Mouse (Mus musculus): Measurements from ENCODE around the gene Gm20379.

Gm20379 gene

DNA sequence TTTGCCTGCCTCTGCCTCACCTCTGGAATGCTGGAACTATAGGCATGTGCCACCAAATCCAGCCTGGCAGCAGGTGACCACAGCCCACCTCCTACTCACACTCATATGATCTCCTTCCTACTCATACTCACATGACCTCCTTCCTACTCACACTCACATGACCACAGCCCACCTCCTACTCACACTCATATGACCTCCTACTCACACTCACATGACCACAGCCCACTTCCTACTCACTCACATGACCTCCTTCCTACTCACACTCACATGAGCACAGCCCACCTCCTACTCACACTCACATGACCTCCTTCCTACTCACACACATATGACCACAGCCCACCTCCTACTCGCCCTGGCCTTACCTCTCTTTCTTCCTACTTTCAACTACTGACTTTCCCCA is 31.1 kb downstream of the Gm20379 start:
- no peak for DNase-seq (ENCODE audit: extremely low spot score, low spot score)

DNA sequence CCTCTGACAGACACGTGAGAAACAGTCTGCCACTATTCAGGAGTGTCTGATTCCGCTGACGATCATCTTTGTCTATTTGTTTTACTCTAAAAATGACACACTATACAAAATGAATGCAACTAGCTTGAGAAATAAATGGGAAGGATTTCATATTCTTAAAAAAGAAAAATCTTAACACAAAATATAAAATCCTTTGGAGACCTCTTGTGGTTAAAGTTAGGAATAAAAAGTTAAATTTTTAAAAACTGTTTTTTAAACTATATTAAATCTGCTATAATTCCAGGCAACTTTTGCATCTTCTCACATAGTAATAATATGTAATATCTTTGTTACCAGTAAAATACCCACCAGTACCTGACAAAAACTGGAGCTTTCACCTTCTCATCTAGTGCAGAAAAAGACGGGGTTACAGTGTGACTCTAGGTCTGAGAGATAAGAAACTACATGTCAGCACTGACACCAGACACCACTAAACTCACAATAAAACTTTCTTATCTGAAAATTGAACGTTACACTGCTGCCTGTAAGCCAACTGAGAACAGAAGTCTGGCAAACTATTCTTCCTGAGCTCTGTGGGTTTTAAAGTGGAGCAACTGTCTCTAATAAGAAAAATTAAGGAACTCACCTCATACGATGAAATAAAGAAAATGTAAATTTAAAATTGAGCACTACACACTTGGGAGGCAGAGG is 32.1 kb downstream of the Gm20379 start:
- DNase-seq (ENCODE audit: extremely low spot score, low spot score), result no peak

DNA sequence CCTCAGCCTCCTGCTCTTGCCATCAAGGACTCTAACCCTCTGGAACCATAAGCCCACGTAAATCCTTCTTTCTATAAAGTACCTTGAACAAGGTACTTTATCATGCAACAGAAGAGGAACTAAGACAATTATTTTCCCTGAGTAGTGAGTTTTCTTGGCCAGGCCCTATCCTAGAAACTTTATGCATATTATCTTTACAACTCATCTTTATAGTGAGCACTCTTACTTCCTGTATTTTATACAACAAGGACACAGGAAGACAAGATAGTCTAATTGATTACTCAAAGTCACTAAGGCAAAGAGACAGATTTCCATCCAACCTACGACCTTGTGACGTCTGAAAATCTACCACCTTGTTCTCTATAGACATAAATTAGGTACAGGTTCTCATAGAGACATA is 34.0 kb downstream of the Gm20379 start:
- no peak for DNase-seq (ENCODE audit: extremely low spot score, low spot score)

DNA sequence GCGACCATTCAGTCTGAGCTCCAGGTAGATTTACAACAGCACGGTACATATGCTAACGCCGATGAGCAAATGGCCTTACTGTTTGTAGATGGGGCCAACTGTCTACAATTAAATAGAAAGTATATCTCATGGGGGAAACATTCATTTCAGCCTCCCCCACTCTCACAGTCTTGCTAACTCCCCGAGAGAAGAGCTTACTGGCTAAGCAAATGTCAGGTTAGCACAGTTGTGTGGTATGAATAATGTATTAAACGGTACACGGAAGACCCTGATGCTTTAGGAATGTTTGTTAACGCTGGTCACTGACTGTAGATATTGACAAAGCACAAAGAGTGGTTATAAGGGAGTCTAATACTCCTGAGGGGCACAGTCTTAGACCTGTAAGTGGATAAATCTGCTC is 38.3 kb downstream of the Gm20379 start:
- no peak for DNase-seq (ENCODE audit: extremely low spot score, low spot score)

- DNase-seq (ENCODE audit: extremely low spot score, low spot score), result no peak
Measured at GRCm38 (mm10) chr13:92346338-92346737, 40.6 kb downstream of the Gm20379 start.

DNA sequence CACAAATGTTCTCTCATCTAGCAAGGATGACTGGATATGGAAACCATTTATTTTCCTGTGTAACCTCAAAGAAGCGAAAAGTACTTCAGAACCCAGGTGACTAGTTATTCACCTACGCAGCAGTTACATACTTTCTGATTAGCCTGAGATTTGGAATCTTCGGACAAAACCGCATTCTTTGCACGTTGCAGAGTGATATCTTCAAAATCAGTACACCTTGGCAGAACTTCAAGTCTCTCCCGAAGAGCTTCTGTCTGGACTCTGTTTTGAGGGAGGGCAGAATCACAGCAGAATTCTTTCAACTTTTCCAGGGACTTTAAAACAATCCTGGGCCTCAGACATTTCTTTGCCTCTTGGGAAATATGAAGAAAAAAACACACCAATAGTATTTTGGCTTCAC is 45.3 kb downstream of the Gm20379 start:
- no peak for DNase-seq (ENCODE audit: extremely low spot score, low spot score)

- no peak for DNase-seq (ENCODE audit: extremely low spot score, low spot score)
Measured at GRCm38 (mm10) chr13:92353956-92354355, 48.2 kb downstream of the Gm20379 start.

DNA sequence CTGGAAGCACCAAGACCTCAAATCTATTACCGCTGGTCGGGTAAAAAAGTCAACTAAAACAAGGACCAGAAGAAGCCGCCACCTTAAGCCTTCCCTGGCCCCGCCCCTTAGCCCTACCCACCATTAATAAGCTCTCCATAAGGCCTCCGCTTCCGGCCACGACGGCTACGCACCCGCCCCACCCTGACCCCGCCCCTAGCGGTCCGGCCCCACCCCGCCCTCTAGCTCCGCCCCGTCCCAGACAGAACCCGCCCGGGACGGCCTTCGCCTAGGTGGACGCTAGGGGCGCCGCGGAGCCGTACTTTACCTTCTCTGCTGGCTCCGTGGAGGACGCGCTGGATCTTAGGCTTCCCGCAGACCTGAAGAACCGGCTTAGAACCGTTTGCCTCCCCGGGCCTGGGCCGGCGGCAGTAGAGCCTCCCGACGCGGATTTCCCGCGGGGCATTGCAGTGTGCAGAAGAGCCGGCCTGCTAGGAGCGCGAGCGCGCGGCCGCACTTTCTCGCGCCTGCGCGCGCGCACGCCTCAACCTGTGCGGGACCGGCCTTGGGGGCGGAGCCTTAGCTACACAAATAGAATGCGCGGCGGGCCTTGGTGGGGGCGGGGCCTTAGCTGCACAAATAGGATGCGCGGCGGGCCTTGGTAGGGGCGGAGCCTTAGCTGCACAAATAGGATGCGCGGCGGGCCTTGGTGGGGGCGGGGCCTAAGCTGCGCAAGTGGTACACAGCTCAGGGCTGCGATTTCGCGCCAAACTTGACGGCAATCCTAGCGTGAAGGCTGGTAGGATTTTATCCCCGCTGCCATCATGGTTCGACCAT is 48.9 kb downstream of the Gm20379 start, which contains the start of the genes Dhfr and Msh3:
Gene Dhfr (plus strand): TSS at position 271 of the 816 bp plus-strand sequence.
Gene Msh3 (minus strand): TSS at position 548 of the 816 bp plus-strand sequence.
- DNase-seq (ENCODE audit: extremely low spot score, low spot score), result peak; percentile 99

DNA sequence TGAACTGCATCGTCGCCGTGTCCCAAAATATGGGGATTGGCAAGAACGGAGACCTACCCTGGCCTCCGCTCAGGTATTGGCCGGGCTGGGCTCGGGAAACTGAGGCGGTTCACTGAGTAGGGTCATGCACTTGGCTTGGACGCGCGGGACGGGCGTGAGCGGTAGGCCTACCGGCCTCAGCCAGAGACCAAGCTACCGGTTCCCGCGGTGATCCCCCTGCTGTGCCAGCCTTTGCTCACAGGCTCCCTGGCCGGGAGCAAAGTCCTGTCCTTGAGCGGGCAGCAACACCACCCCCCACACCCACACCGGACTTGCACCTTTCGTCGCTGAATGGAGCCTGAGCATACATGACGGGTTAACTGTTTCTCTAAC is 49.5 kb downstream of the Gm20379 start:
- no peak for DNase-seq (ENCODE audit: extremely low spot score, low spot score)

- no peak for DNase-seq (ENCODE audit: extremely low spot score, low spot score)
Measured at GRCm38 (mm10) chr13:92356376-92356775, 50.6 kb downstream of the Gm20379 start.
